Mouse (Mus musculus) thymus, postnatal 4 days (tissue): ENCODE results near the gene Mon2.

Source experiments
- DNase-seq: peaks from one replicate; pipeline ENCODE4 v3.0.0; 2021

The Mon2 gene

GRCm38 (mm10) chr10:122960738-122961137, 115.6 kb downstream of the Mon2 start:
- no peak for DNase-seq

DNA sequence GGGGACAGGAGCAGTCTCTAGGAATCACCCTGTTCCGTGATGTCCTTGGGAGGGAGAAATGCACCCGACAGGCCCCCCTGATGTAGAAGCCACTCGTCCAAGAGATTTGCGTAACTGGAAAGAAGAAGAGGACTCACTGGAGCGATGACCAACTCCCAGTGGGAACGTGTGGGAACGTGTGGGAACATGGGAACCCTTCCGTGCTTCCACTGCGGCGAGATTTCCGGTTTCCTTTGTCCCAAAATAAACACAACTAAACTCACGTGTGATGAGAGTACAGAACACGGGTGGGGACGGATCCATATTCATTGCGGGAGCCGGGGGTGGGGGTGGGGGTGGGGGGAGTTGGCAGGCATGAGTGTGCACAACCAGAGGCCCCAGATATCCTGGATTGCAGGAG, 116.1 kb downstream of the Mon2 start:
- no peak for DNase-seq

DNA sequence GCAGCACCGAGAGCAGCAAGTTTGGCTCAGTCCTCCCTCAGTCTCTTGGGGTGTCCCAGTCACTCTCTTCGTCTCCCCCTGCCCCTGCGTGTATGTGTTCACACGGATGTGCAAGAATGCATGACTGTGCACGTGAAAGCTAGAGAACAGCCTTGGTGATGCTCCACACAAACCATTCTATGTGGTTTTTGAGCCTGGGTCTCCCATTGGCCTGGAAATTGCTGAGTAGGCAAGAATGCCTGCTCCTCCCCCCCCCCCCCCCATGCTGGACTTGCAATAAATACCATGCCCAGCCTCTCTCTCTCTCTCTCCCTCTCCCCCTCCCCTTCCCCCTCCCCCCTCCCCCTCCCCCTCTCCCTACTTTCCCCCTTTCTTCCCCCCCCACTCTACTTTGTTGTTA, 117.6 kb downstream of the Mon2 start:
- no peak for DNase-seq

DNA sequence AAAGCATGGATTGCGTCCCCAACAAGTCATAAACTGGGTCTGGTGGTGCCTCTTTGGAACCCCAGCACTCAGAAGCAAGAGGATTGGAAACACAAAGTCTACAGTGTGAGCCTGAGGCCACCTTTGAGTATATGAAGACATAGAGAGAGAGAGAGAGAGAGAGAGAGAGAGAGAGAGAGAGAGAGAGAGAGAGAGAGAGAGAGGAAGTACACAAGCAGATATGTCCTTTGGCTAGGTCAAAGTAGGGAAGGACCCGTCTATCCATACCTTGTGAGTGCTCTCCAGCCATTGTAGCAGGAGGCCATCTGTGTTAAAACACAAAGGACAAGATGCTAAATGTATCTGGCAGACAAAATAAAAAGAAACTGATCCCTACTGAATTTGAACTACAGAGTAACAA, 118.4 kb downstream of the Mon2 start:
- no peak for DNase-seq

- DNase-seq = no peak
These were observed 122.7 kb downstream of the Mon2 start for GRCm38 (mm10) chr10:122953576-122953975.

GRCm38 (mm10) chr10:122950966-122951365, 125.3 kb downstream of the Mon2 start:
- no peak for DNase-seq

DNA sequence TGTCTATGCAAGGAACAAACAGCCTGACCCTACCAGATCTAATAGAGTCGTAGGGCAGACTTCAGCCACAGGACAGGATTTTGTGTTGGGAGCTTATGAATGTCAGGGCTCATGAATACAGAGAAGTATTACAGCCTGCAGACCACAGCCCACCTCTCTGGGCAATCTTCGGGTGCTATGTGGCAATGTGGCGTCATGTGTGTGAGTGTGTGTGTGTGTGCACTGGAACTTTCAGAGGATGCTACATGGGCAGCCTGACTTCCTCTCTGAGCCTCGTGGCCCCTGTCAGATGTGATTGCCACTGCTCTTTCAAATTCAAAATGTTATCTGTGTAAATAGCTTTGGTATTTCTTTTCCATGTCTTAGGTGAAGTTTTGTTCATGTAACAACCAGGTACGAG, 131.4 kb downstream of the Mon2 start:
- DNase-seq = no peak

- no peak for DNase-seq
These were observed 132.5 kb downstream of the Mon2 start for GRCm38 (mm10) chr10:122943824-122944223.

DNA sequence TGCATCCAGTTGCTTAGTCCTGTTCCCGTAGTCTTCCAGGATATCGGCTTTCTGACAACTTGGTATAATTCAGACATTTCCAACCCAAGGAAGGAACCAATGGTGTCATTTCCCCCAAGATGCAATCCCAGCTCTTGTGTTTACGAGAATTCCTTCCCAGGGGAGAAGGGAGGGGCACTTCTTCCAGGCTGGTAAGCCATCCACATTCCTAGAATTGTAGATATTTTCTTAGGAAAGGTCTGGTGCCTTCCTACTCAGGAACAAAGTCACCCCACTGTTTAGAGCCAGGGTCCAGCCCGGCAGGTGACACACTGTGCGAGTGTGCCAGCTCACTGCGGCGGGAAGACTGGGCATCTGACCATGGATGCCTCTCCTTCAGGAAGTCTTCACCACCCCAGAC, 133.5 kb downstream of the Mon2 start:
- DNase-seq = no peak
